Mouse (Mus musculus) embryonic facial prominence, embryonic 13.5 days (tissue): ENCODE measurements around the gene Fndc10. TPM values are rescaled to one million over a fixed set of nuclear protein-coding genes. Genes with fewer than 3 reads are reported as not detected.
"Not testable (repeated sequence)": the region's sequence is repeated elsewhere in the genome, so short reads cannot be mapped to it uniquely, and the experiment has no call there.

Source experiments
- ATAC-seq: fragments of 200-750 bp; cut with Nextera tagmentation; 2 replicates; pipeline ENCODE4 v1.8.0; 2017; ENCODE audit warnings: low read depth; ENCODE audit not compliant: insufficient number of reproducible peaks, insufficient read depth, low FRiP score, low TSS enrichment
- H3K27ac ChIP-seq: fragments of 300-500 bp; sonication (generic); 2 replicates; pipeline ENCODE4 v1.5.1; 2015; ENCODE audit warnings: moderate library complexity, mild to moderate bottlenecking, inconsistent platforms
- H3K27me3 ChIP-seq: fragments of 300-500 bp; sonication (generic); 2 replicates; pipeline ENCODE4 v1.6.1; 2015; ENCODE audit warnings: mild to moderate bottlenecking, inconsistent platforms
- H3K36me3 ChIP-seq: fragments of 300-500 bp; sonication (generic); 2 replicates; pipeline ENCODE4 v1.6.1; 2015; ENCODE audit warnings: mild to moderate bottlenecking, inconsistent platforms
- H3K4me1 ChIP-seq: fragments of 300-500 bp; sonication (generic); 2 replicates; pipeline ENCODE4 v1.6.1; 2015; ENCODE audit warnings: inconsistent platforms
- H3K4me2 ChIP-seq: fragments of 300-500 bp; sonication (generic); 2 replicates; pipeline ENCODE4 v1.6.1; 2015; ENCODE audit warnings: moderate library complexity, mild to moderate bottlenecking, inconsistent platforms
- H3K4me3 ChIP-seq: fragments of 300-500 bp; sonication (generic); 2 replicates; pipeline ENCODE4 v1.5.1; 2015; ENCODE audit warnings: mild to moderate bottlenecking, inconsistent platforms
- H3K9ac ChIP-seq: fragments of 300-500 bp; sonication (generic); 2 replicates; pipeline ENCODE4 v1.6.1; 2015; ENCODE audit warnings: mild to moderate bottlenecking, inconsistent platforms
- H3K9me3 ChIP-seq: fragments of 300-500 bp; sonication (generic); 2 replicates; pipeline ENCODE4 v1.6.1; 2016; ENCODE audit warnings: inconsistent platforms
- WGBS: fragments of 180-500 bp; shearing (Covaris S2); methylation state at CpG from one replicate; pipeline ENCODE4 v1.1.7; 2015; ENCODE audit warnings: mixed read lengths; 5-methylcytosine and 5-hydroxymethylcytosine counted together
- polyA plus RNA-seq: library from polyadenylated mRNA; unstranded; fragments of >200 nt; fragmentation: Nextera tagmentation; extraction: Ambion mirVana; gene quantifications from 2 replicates; pipeline ENCODE4 v1.2.1, GENCODE M21; 2015

Gene Fndc10
- polyA plus RNA-seq, 1 experiment from 2014 or later, result 6.5 TPM

GRCm38 (mm10) chr4:155739741-155740636, 45.8 kb downstream of the Fndc10 start:
- H3K4me1 ChIP-seq, result peaks cover 27% of the 10 kb centered on the region
- no peaks in the 10 kb centered on the region for H3K9me3 ChIP-seq
- H3K9ac ChIP-seq, result no peak overlapping the region; the same call in 1 of the 2 replicates
- H3K4me2 ChIP-seq, result no peak overlapping the region
- H3K36me3 ChIP-seq, result peaks cover 66% of the 10 kb centered on the region
- H3K4me3 ChIP-seq, result no peak overlapping the region
- WGBS, result 87% methylated on average over 37 of the region's 37 CpGs
- H3K27me3 ChIP-seq, result no peaks in the 10 kb centered on the region
- ATAC-seq, result no peak
- no peak overlapping the region for H3K27ac ChIP-seq

GRCm38 (mm10) chr4:155740681-155741080, 46.5 kb downstream of the Fndc10 start:
- not testable (repeated sequence) for H3K27ac ChIP-seq, H3K4me2 ChIP-seq, H3K27me3 ChIP-seq, H3K9ac ChIP-seq, H3K9me3 ChIP-seq, ATAC-seq, H3K4me3 ChIP-seq
- peaks cover 23% of the 10 kb centered on the region for H3K4me1 ChIP-seq
- WGBS, result 91% methylated on average over 10 of the region's 10 CpGs
- H3K36me3 ChIP-seq, result peaks cover 73% of the 10 kb centered on the region

GRCm38 (mm10) chr4:155742684-155743083, 48.5 kb downstream of the Fndc10 start:
- no peak overlapping the region for H3K9ac ChIP-seq
- H3K27ac ChIP-seq, result no peak overlapping the region
- ATAC-seq, result no peak
- H3K4me1 ChIP-seq, result peaks cover 7% of the 10 kb centered on the region; the same call in 1 of the 2 replicates
- no peak overlapping the region for H3K4me3 ChIP-seq
- no peaks in the 10 kb centered on the region for H3K9me3 ChIP-seq
- H3K4me2 ChIP-seq, result no peak overlapping the region
- H3K36me3 ChIP-seq, result peaks cover 85% of the 10 kb centered on the region
- no peaks in the 10 kb centered on the region for H3K27me3 ChIP-seq
- 92% methylated on average over 5 of the region's 5 CpGs for WGBS

- ATAC-seq, result no peak
- H3K9me3 ChIP-seq, result no peaks in the 10 kb centered on the region
- no peak overlapping the region for H3K9ac ChIP-seq
- no peaks in the 10 kb centered on the region for H3K4me1 ChIP-seq
- no peak overlapping the region for H3K27ac ChIP-seq
- no peak overlapping the region for H3K4me3 ChIP-seq
- 91% methylated on average over 8 of the region's 8 CpGs for WGBS
- H3K27me3 ChIP-seq, result no peaks in the 10 kb centered on the region
- H3K36me3 ChIP-seq, result peaks cover 99% of the 10 kb centered on the region
- H3K4me2 ChIP-seq, result no peak overlapping the region
Observed at GRCm38 (mm10) chr4:155744474-155744873, 50.3 kb downstream of the Fndc10 start.

- ATAC-seq, result no peak
- Histone ChIP-seq H3K9ac (no peak overlapping the region), H3K27ac (no peak overlapping the region), H3K4me2 (no peak overlapping the region), H3K9me3 (no peaks in the 10 kb centered on the region), H3K4me1 (no peaks in the 10 kb centered on the region), H3K36me3 (peaks cover 99% of the 10 kb centered on the region), H3K4me3 (no peak overlapping the region), H3K27me3 (no peaks in the 10 kb centered on the region)
- WGBS, result 91% methylated on average over 5 of the region's 5 CpGs
Observed at GRCm38 (mm10) chr4:155745136-155745535, 51.0 kb downstream of the Fndc10 start.

Other genes with a start within 250 kb of the Fndc10 start
- 0.31 and 0.40 TPM in 2 replicates for gene Tmem52, start 225.2 kb upstream of the Fndc10 start, polyA plus RNA-seq
- gene Gnb1, start 203.0 kb upstream of the Fndc10 start, polyA plus RNA-seq, result 501 and 523 TPM in 2 replicates
- gene Nadk, start 132.0 kb upstream of the Fndc10 start, polyA plus RNA-seq, result 86.8 and 92.8 TPM in 2 replicates
- gene Slc35e2, start 92.9 kb upstream of the Fndc10 start, polyA plus RNA-seq, result 10.5 and 11.1 TPM in 2 replicates
- gene Cdk11b, start 69.5 kb upstream of the Fndc10 start, polyA plus RNA-seq, result 73.9 and 76.4 TPM in 2 replicates
- gene Gm10563, start 48.9 kb upstream of the Fndc10 start, polyA plus RNA-seq, result not detected in 2 replicates
- 24.8 and 26.1 TPM in 2 replicates for gene Mmp23, start 41.0 kb upstream of the Fndc10 start, polyA plus RNA-seq
- gene Mib2, start 25.1 kb upstream of the Fndc10 start, polyA plus RNA-seq, result 36.1 and 36.7 TPM in 2 replicates
- gene Ssu72, start 10.5 kb downstream of the Fndc10 start, polyA plus RNA-seq, result 136 and 142 TPM in 2 replicates
- gene Tmem240, start 40.5 kb downstream of the Fndc10 start, polyA plus RNA-seq, result 1.2 and 1.4 TPM in 2 replicates
- 93.8 and 94.9 TPM in 2 replicates for gene Atad3a, start 66.8 kb downstream of the Fndc10 start, polyA plus RNA-seq
- gene Vwa1, start 80.4 kb downstream of the Fndc10 start, polyA plus RNA-seq, result 8.6 and 9.6 TPM in 2 replicates
- 0.67 and 0.74 TPM in 2 replicates for gene Tmem88b, start 91.5 kb downstream of the Fndc10 start, polyA plus RNA-seq
- 0.24 TPM in 1 of 2 replicates, not detected in the other for gene Ankrd65, start 96.1 kb downstream of the Fndc10 start, polyA plus RNA-seq
- gene Mrpl20, start 108.5 kb downstream of the Fndc10 start, polyA plus RNA-seq, result 195 and 229 TPM in 2 replicates
- 217 and 248 TPM in 2 replicates for gene Ccnl2, start 118.1 kb downstream of the Fndc10 start, polyA plus RNA-seq
- 131 and 150 TPM in 2 replicates for gene Aurkaip1, start 136.9 kb downstream of the Fndc10 start, polyA plus RNA-seq
- 69.6 and 71.8 TPM in 2 replicates for gene Mxra8, start 145.3 kb downstream of the Fndc10 start, polyA plus RNA-seq
- 4.0 and 5.4 TPM in 2 replicates for gene Dvl1, start 153.1 kb downstream of the Fndc10 start, polyA plus RNA-seq
- gene Tas1r3, start 169.0 kb downstream of the Fndc10 start, polyA plus RNA-seq, result 0.55 and 0.62 TPM in 2 replicates
- 15.6 and 16.4 TPM in 2 replicates for gene Cptp, start 175.1 kb downstream of the Fndc10 start, polyA plus RNA-seq
- gene Ints11, start 175.2 kb downstream of the Fndc10 start, polyA plus RNA-seq, result 70.9 and 81.0 TPM in 2 replicates
- gene Pusl1, start 197.4 kb downstream of the Fndc10 start, polyA plus RNA-seq, result 48.4 and 54.7 TPM in 2 replicates
- gene Acap3, start 197.5 kb downstream of the Fndc10 start, polyA plus RNA-seq, result 21.1 and 21.6 TPM in 2 replicates
- 113 and 120 TPM in 2 replicates for gene Ube2j2, start 249.5 kb downstream of the Fndc10 start, polyA plus RNA-seq